In genomic region chr13:70885006-70885405, GRCm38 (mm10) we compare ENCODE assay signal across 18 mouse cellular contexts. TPM values are rescaled to one million over a fixed set of nuclear protein-coding genes. Genes with fewer than 3 reads are reported as not detected.
DNase-seq lines count a peak whose midpoint lies in the region; ATAC-seq lines count a peak whose summit lies in the region.
"Had no signal": no experiment of that assay in that cellular context is flagged by ENCODE, and none has a peak within 500 bp of the region (broad histone marks: within the 10 kb centered on the region; RNA-seq: fewer than 3 reads in every experiment).

No protein-coding gene starts in this region.

- H3K4me2 ChIP-seq in hindbrain, embryonic 12.5 days (replicated peaks) = no peak overlapping the region
- H3K4me2 ChIP-seq in hindbrain, embryonic 14.5 days (replicated peaks) = no peak overlapping the region
- H3K4me2 ChIP-seq in intestine, embryonic 15.5 days (replicated peaks) = no peak overlapping the region
- H3K4me2 ChIP-seq: liver, embryonic 12.5 days; lung, embryonic 14.5 days; midbrain, embryonic 12.5 days had no signal

- no peaks in the 10 kb centered on the region for H3K27me3 ChIP-seq in hindbrain, embryonic 12.5 days
- no peaks in the 10 kb centered on the region for H3K27me3 ChIP-seq in hindbrain, embryonic 14.5 days (ENCODE audit: control insufficient read depth, insufficient read depth, low read length)
- no peaks in the 10 kb centered on the region for H3K27me3 ChIP-seq in heart, embryonic 10.5 days (ENCODE audit: insufficient read depth, poor library complexity, severe bottlenecking)
- H3K27me3 ChIP-seq in intestine, embryonic 15.5 days (replicated peaks) = no peaks in the 10 kb centered on the region
- H3K27me3 ChIP-seq: liver, embryonic 12.5 days; midbrain, embryonic 12.5 days had no signal

- 81% methylated on average over 2 of the region's 2 CpGs for WGBS in hindbrain, embryonic 12.5 days
- WGBS in hindbrain, embryonic 14.5 days = 93% methylated on average over 2 of the region's 2 CpGs
- WGBS in heart, embryonic 10.5 days = 88% methylated on average over 2 of the region's 2 CpGs
- WGBS in intestine, embryonic 15.5 days = 72% methylated on average over 2 of the region's 2 CpGs

- H3K36me3 ChIP-seq in hindbrain, embryonic 12.5 days = no peaks in the 10 kb centered on the region
- no peaks in the 10 kb centered on the region for H3K36me3 ChIP-seq in hindbrain, embryonic 14.5 days (replicated peaks; ENCODE audit: control insufficient read depth, insufficient read depth)
- no peaks in the 10 kb centered on the region for H3K36me3 ChIP-seq in heart, embryonic 10.5 days
- no peaks in the 10 kb centered on the region for H3K36me3 ChIP-seq in intestine, embryonic 15.5 days
- H3K36me3 ChIP-seq: liver, embryonic 12.5 days; midbrain, embryonic 12.5 days had no signal

- no peak overlapping the region for H3K9ac ChIP-seq in hindbrain, embryonic 12.5 days
- no peak overlapping the region for H3K9ac ChIP-seq in hindbrain, embryonic 14.5 days
- H3K9ac ChIP-seq in intestine, embryonic 15.5 days = no peak overlapping the region
- H3K9ac ChIP-seq: liver, embryonic 12.5 days; lung, embryonic 14.5 days; midbrain, embryonic 12.5 days had no signal

- no peaks in the 10 kb centered on the region for H3K9me3 ChIP-seq in hindbrain, embryonic 12.5 days (replicated peaks)
- no peaks in the 10 kb centered on the region for H3K9me3 ChIP-seq in hindbrain, embryonic 14.5 days (ENCODE audit: control insufficient read depth, low read length)
- H3K9me3 ChIP-seq in heart, embryonic 10.5 days = no peaks in the 10 kb centered on the region
- no peaks in the 10 kb centered on the region for H3K9me3 ChIP-seq in intestine, embryonic 15.5 days
- H3K9me3 ChIP-seq: liver, embryonic 12.5 days; midbrain, embryonic 12.5 days had no signal

- no peak for DNase-seq in cerebellum, adult 8-10 months
- DNase-seq in hindbrain, embryonic 14.5 days (ENCODE audit: low spot score) = no peak
- no peak for DNase-seq in heart, embryonic 10.5 days (ENCODE audit: low spot score)
- DNase-seq in heart, postnatal 10 days = peak; percentile 16
- DNase-seq in adrenal gland, postnatal 10 days = no peak
- DNase-seq: gastrocnemius, postnatal 25 days; kidney, adult 8-10 months; thymus, postnatal 25 days had no signal

- no peak overlapping the region for H3K4me3 ChIP-seq in hindbrain, embryonic 12.5 days
- no peak overlapping the region for H3K4me3 ChIP-seq in hindbrain, embryonic 14.5 days (replicated peaks; ENCODE audit: low read length)
- H3K4me3 ChIP-seq in heart, embryonic 10.5 days = no peak overlapping the region
- no peak overlapping the region for H3K4me3 ChIP-seq in intestine, embryonic 15.5 days (replicated peaks)
- H3K4me3 ChIP-seq: liver, embryonic 12.5 days; midbrain, embryonic 12.5 days had no signal

- 0 out of 2 replicates have a peak overlapping the region, but pooled peaks have one; percentile 12 for H3K27ac ChIP-seq in hindbrain, embryonic 12.5 days
- H3K27ac ChIP-seq in hindbrain, embryonic 14.5 days = no peak overlapping the region
- H3K27ac ChIP-seq in heart, embryonic 10.5 days = peak overlapping the region; percentile 83
- no peak overlapping the region for H3K27ac ChIP-seq in intestine, embryonic 15.5 days
- H3K27ac ChIP-seq: liver, embryonic 12.5 days; macrophage; midbrain, embryonic 12.5 days had no signal

- intact Hi-C loops in heart, postnatal 10 days (cut with DNase I) = no loop called here

- 0 out of 2 replicates have a peak, but pooled peaks have one; percentile 36 for ATAC-seq in cerebellum, adult (ENCODE audit: insufficient number of reproducible peaks, low FRiP score, low TSS enrichment)
- no peak for ATAC-seq in hindbrain, embryonic 12.5 days (ENCODE audit: low FRiP score)
- ATAC-seq in hindbrain, embryonic 14.5 days (ENCODE audit: low FRiP score) = no peak
- ATAC-seq in intestine, embryonic 15.5 days = no peak
- ATAC-seq: liver, embryonic 12.5 days had no signal

- H3K4me1 ChIP-seq in hindbrain, embryonic 12.5 days = peaks cover 9% of the 10 kb centered on the region
- H3K4me1 ChIP-seq in hindbrain, embryonic 14.5 days (replicated peaks; ENCODE audit: control insufficient read depth, insufficient read depth, low read length) = peaks cover 12% of the 10 kb centered on the region; the same call in 1 of the 2 replicates
- peaks cover 21% of the 10 kb centered on the region for H3K4me1 ChIP-seq in heart, embryonic 10.5 days
- peaks cover 10% of the 10 kb centered on the region; the same call in 1 of the 2 replicates for H3K4me1 ChIP-seq in intestine, embryonic 15.5 days (replicated peaks)
- H3K4me1 ChIP-seq: liver, embryonic 12.5 days; midbrain, embryonic 12.5 days had no signal

RNA-seq across cellular contexts. Expression of gene Adamts16, which starts 43.4 kb away (rescaled TPM):
- polyA plus RNA-seq in hindbrain, embryonic 12.5 days (2016; fragmentation: Nextera tagmentation; extraction: Ambion mirVana) = 2.8 and 3.5 TPM in 2 replicates
- polyA plus RNA-seq in hindbrain, embryonic 14.5 days (2014; fragmentation: Nextera tagmentation; extraction: Ambion mirVana) = 3.2 and 5.0 TPM in 2 replicates
- 0.38 TPM in 1 of 2 replicates, not detected in the other for polyA plus RNA-seq in heart, embryonic 10.5 days (2016; fragmentation: Nextera tagmentation; extraction: Ambion mirVana)
- under 1 TPM; 0.55 to 0.60 TPM for total RNA-seq in heart, postnatal 10 days (2021)
- total RNA-seq in adrenal gland, postnatal 10 days (2021) = 1 to 10 TPM; 1.4 to 2.2 TPM
- 1.7 and 1.9 TPM in 2 replicates for polyA plus RNA-seq in intestine, embryonic 15.5 days (2015; fragmentation: Nextera tagmentation; extraction: Ambion mirVana)
- total RNA-seq: common myeloid progenitor, adult 5-6 weeks; hematopoietic stem cell, adult 5-6 weeks; MEL had no signal
- polyA plus RNA-seq: liver, embryonic 12.5 days; macrophage had no signal

Comparison
In these comparisons a context has a peak if more than half of its experiments do, and no peak if none do; other contexts are left out.
1. DNase-seq: peak in heart, postnatal 10 days (2 of 2); none in cerebellum, adult 8-10 months (single experiment), hindbrain, embryonic 14.5 days (single experiment), heart, embryonic 10.5 days (single experiment) and adrenal gland, postnatal 10 days (single experiment).
2. H3K27ac ChIP-seq: peak in hindbrain, embryonic 12.5 days (single experiment) and heart, embryonic 10.5 days (single experiment); none in hindbrain, embryonic 14.5 days (single experiment) and intestine, embryonic 15.5 days (single experiment).